ENCODE assay signal across 8 mouse cellular contexts in genomic region chr7:79371321-79371879, GRCm38 (mm10). TPM values are rescaled to one million over a fixed set of nuclear protein-coding genes. Genes with fewer than 3 reads are reported as not detected.
A peak's percentile ranks its signal among the peaks of the same experiment; 100 is the strongest.
DNase-seq lines count a peak whose midpoint lies in the region; TF ChIP-seq lines count a peak whose summit lies in the region.

No protein-coding gene starts in this region.

- no peak for TF ChIP-seq EP300 in CH12.LX (IDR thresholded peaks at IDR 0.05; ENCODE audit: low read length)

- no peaks in the 10 kb centered on the region for H3K79me2 ChIP-seq in CH12.LX (replicated peaks; ENCODE audit: control insufficient read depth, extremely low read depth, insufficient read depth, poor library complexity, severe bottlenecking)

- no peak overlapping the region for H3K4me2 ChIP-seq in CH12.LX (ENCODE audit: insufficient read depth, low read depth, poor library complexity, severe bottlenecking)

- H3K27ac ChIP-seq in CH12.LX (ENCODE audit: insufficient read depth, low read depth): no peak overlapping the region
- H3K27ac ChIP-seq in embryonic facial prominence, embryonic 10.5 days (replicated peaks): no peak overlapping the region

- peak; percentile 89 to 98 for TF ChIP-seq CTCF in CH12.LX (conservative IDR thresholded peaks at IDR 0.05 in 1 of 2, IDR thresholded peaks at IDR 0.05 in 1 of 2; ENCODE audit: low read depth in 2 of 2, low read length in 2 of 2)

- H3K9me3 ChIP-seq in CH12.LX (replicated peaks; ENCODE audit: low read length): no peaks in the 10 kb centered on the region
- H3K9me3 ChIP-seq in embryonic facial prominence, embryonic 10.5 days: no peaks in the 10 kb centered on the region

- in situ Hi-C loops in CH12.LX (cut with MboI; ENCODE audit: low pct_ligation_motif_present, low pct_unique_long_range_greater_than_20kb, low sequenced_read_pairs): loop anchor here (10.0 to 25.0 kb wide), 2 partner anchors 93 to 459 kb away; partner anchors contain the start of genes Isg20 and Polg

- intact Hi-C loops in heart, postnatal 10 days (cut with DNase I): loop anchor here (2.0 to 5.0 kb wide), 2 partner anchors 96 to 223 kb away; partner anchors contain the start of gene Polg

- no peak for TF ChIP-seq POLR2A in CH12.LX (IDR thresholded peaks at IDR 0.05; ENCODE audit: low read depth, low read length)

- H3K4me1 ChIP-seq in CH12.LX (ENCODE audit: control insufficient read depth in 1 of 2, insufficient read depth in 2 of 2): peaks cover 0 to 30% of the 10 kb centered on the region in 2 experiments; a peak in 2 of 4 replicates
- peaks cover 4% of the 10 kb centered on the region; the same call in 1 of the 2 replicates for H3K4me1 ChIP-seq in embryonic facial prominence, embryonic 10.5 days

- H3K27me3 ChIP-seq in CH12.LX (replicated peaks): no peaks in the 10 kb centered on the region
- no peaks in the 10 kb centered on the region for H3K27me3 ChIP-seq in embryonic facial prominence, embryonic 10.5 days (replicated peaks; ENCODE audit: low read depth, poor library complexity, severe bottlenecking)

- peak; percentile 89 for DNase-seq in CH12.LX (ENCODE audit: extremely low read depth)
- peak; percentile 44 for DNase-seq in adrenal gland, adult 8-10 months
- peak; percentile 84 for DNase-seq in embryonic facial prominence, embryonic 10.5 days (ENCODE audit: low spot score)
- peak; percentile 76 to 83 for DNase-seq in heart, postnatal 10 days
- peak; percentile 84 to 85 for DNase-seq in kidney, postnatal 4 days
- DNase-seq in lung, postnatal 14 days: peak; percentile 86
- peak; percentile 74 to 82 for DNase-seq in right cerebral cortex, adult 2 months (ENCODE audit: low spot score in 2 of 2)
- DNase-seq in urinary bladder, postnatal 14 days (ENCODE audit: low spot score): peak; percentile 78

- peaks cover 0 to 26% of the 10 kb centered on the region in 2 experiments for H3K36me3 ChIP-seq in CH12.LX (replicated peaks in 1 of 2; ENCODE audit: control insufficient read depth in 1 of 2, insufficient read depth in 1 of 2, low read length in 1 of 2)
- no peaks in the 10 kb centered on the region for H3K36me3 ChIP-seq in embryonic facial prominence, embryonic 10.5 days (replicated peaks)

- no peak overlapping the region for H3K4me3 ChIP-seq in CH12.LX (replicated peaks in 1 of 3; ENCODE audit: low read depth in 2 of 3, low read length in 2 of 3, poor library complexity in 1 of 3)
- no peak overlapping the region for H3K4me3 ChIP-seq in embryonic facial prominence, embryonic 10.5 days

- peak; percentile 97 for TF ChIP-seq RAD21 in CH12.LX (IDR thresholded peaks at IDR 0.05; ENCODE audit: low read depth, low read length)

- 50% methylated on average over 10 of the region's 10 CpGs for WGBS in embryonic facial prominence, embryonic 10.5 days

- dilution Hi-C loops in CH12.LX (cut with MboI; ENCODE audit: extremely low pct_ligation_motif_present, extremely low pct_unique_long_range_greater_than_20kb, low sequenced_read_pairs): no loop called here

- H3K9ac ChIP-seq in CH12.LX (ENCODE audit: insufficient read depth, low read depth): no peak overlapping the region

TF ChIP-seq in CH12.LX, 34 proteins besides CTCF, POLR2A, EP300 and RAD21:
- TF ChIP-seq CHD1 (IDR thresholded peaks at IDR 0.05; ENCODE audit: low read depth, low read length) (no peak), E2F4 (IDR thresholded peaks at IDR 0.05; ENCODE audit: insufficient replicate concordance, low read depth, low read length) (no peak), TCF12 (IDR thresholded peaks at IDR 0.05; ENCODE audit: low read depth, low read length) (no peak), POLR2AphosphoS2 (IDR thresholded peaks at IDR 0.05; ENCODE audit: low read depth, low read length) (no peak), MXI1 (IDR thresholded peaks at IDR 0.05; ENCODE audit: low read depth, low read length) (0 out of 2 replicates have a peak, but pooled peaks have one; percentile 31), PAX5 (IDR thresholded peaks at IDR 0.05; ENCODE audit: low read length) (no peak), KAT2A (IDR thresholded peaks at IDR 0.05; ENCODE audit: insufficient replicate concordance, low read length) (no peak), MAX (IDR thresholded peaks at IDR 0.05; ENCODE audit: low read length) (peak; percentile 41; the same call in 1 of the 2 replicates), HCFC1 (IDR thresholded peaks at IDR 0.05; ENCODE audit: low read depth, low read length) (no peak), MAFK (IDR thresholded peaks at IDR 0.05; ENCODE audit: insufficient replicate concordance, low read length) (no peak), USF2 (conservative IDR thresholded peaks at IDR 0.05; ENCODE audit: low read depth, low read length) (no peak), IRF4 (IDR thresholded peaks at IDR 0.05; ENCODE audit: low read depth, low read length) (peak; percentile 39; the same call in 1 of the 2 replicates), SMC3 (IDR thresholded peaks at IDR 0.05; ENCODE audit: low read depth, low read length) (peak; percentile 94), ZC3H11A (IDR thresholded peaks at IDR 0.05; ENCODE audit: low read depth, low read length) (peak; percentile 63), UBTF (IDR thresholded peaks at IDR 0.05; ENCODE audit: low read depth, low read length) (no peak), JUND (conservative IDR thresholded peaks at IDR 0.05; ENCODE audit: low read depth, low read length) (0 out of 2 replicates have a peak, but pooled peaks have one; percentile 30), BHLHE40 (IDR thresholded peaks at IDR 0.05; ENCODE audit: low read depth, low read length) (0 out of 2 replicates have a peak, but pooled peaks have one; percentile 21), MYC (IDR thresholded peaks at IDR 0.05; ENCODE audit: low read depth, low read length) (peak; percentile 71), RCOR1 (conservative IDR thresholded peaks at IDR 0.05; ENCODE audit: low read depth, low read length) (no peak), CHD2 (IDR thresholded peaks at IDR 0.05; ENCODE audit: low read length) (no peak), ELF1 (IDR thresholded peaks at IDR 0.05; ENCODE audit: low read depth, low read length) (0 out of 2 replicates have a peak, but pooled peaks have one; percentile 33), TBP (conservative IDR thresholded peaks at IDR 0.05; ENCODE audit: low read depth, low read length) (no peak), JUN (IDR thresholded peaks at IDR 0.05; ENCODE audit: insufficient read depth, low read depth, low read length) (no peak), NELFE (IDR thresholded peaks at IDR 0.05; ENCODE audit: low read depth, low read length) (peak; percentile 50; the same call in 1 of the 2 replicates), NRF1 (IDR thresholded peaks at IDR 0.05; ENCODE audit: low read depth, low read length) (0 out of 2 replicates have a peak, but pooled peaks have one; percentile 34)

RNA-seq across cellular contexts. Expression of gene Rlbp1, which starts 15.4 kb away (rescaled TPM):
- total RNA-seq in CH12.LX (2012; rRNA removed): 1.9 and 2.5 TPM in 2 replicates
- 8.4 and 11.0 TPM in 2 replicates for total RNA-seq in CH12.LX (2014; rRNA removed)
- 21.4 and 24.2 TPM in 2 replicates for polyA plus RNA-seq in CH12.LX (2012; ENCODE audit: insufficient read length, low read depth)
- total RNA-seq in adrenal gland, adult 8-10 months (2022): 1 to 10 TPM in 1 of 4 experiments, under 1 TPM in 1, not detected in 2; 0.17 to 1.4 TPM
- polyA plus RNA-seq in embryonic facial prominence, embryonic 10.5 days (2016; fragmentation: Nextera tagmentation; extraction: Ambion mirVana): 1.1 and 1.5 TPM in 2 replicates
- total RNA-seq in heart, postnatal 10 days (2021): not detected

RNA-seq across cellular contexts. Expression of gene Fanci, which starts 20.3 kb away (rescaled TPM):
- total RNA-seq in CH12.LX (2012; rRNA removed) (14.9 and 17.5 TPM in 2 replicates), CH12.LX (2014; rRNA removed) (25.0 and 27.0 TPM in 2 replicates)
- 17.1 and 20.0 TPM in 2 replicates for polyA plus RNA-seq in CH12.LX (2012; ENCODE audit: insufficient read length, low read depth)
- total RNA-seq in adrenal gland, adult 8-10 months (2022): under 1 TPM; 0.20 to 0.95 (median 0.43) TPM
- polyA plus RNA-seq in embryonic facial prominence, embryonic 10.5 days (2016; fragmentation: Nextera tagmentation; extraction: Ambion mirVana): 20.0 TPM in 2 replicates
- 1 to 10 TPM; 2.3 to 2.4 TPM for total RNA-seq in heart, postnatal 10 days (2021)

Comparison
In these comparisons a context has a peak if more than half of its experiments do, and no peak if none do; other contexts are left out.
1. RNA of gene Fanci, which starts 20.3 kb away (total RNA-seq): 14.9 to 27.0 TPM in CH12.LX; 2.3 to 2.4 TPM in heart, postnatal 10 days and 0.20 to 0.95 TPM in adrenal gland, adult 8-10 months; every median in the first group is over 4 times any median in the second.
2. Peak in every context shown above with its lines, with median percentiles within 50 percentile points of each other: DNase-seq.